Mouse (Mus musculus): ENCODE results near the gene Tapbpl.
A peak's percentile ranks its signal among the peaks of the same experiment; 100 is the strongest.

DNA sequence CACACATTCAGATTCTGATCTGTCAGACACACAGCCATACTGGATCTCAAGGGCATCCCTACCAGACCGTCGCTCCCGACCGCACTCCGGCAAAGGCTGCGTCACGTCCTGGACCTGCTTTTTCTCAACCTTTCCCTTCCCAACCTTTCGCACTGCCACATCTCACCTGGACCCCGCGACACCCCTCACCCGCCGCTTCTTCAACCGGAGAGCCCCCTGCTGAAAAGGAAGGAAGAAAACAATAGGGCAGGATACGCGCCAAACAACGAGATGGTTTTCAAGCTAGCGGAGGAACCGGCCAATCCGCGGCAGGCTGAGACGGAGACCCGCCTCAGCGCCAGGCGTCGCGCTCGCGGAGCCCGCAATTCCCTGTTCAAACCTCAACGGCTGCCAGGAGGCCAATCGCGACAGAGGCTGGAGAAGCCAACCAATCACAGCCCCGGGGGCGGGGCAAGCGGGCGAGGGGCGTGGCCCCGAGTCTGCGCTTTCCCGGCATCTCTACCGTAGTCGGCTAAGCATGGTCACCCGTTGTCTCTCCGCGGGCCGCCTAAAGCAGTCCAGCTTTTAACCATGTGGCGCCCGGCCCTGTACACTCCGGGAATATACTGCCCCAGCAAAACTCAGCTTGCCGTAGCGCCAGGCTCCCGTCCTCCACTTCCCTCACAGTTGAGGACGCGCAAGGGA is 40.2 kb downstream of the Tapbpl start, which contains the start of the genes Ncapd2 and Mrpl51:
- peak; percentile 46; the same call in 1 of the 2 replicates for TF ChIP-seq HCFC1 (IDR thresholded peaks at IDR 0.05; ENCODE audit: borderline replicate concordance, insufficient read depth, low read length)
- no peak for TF ChIP-seq ZC3H11A (IDR thresholded peaks at IDR 0.05; ENCODE audit: borderline replicate concordance, low read depth, low read length)
- peak; percentile 77; the same call in 1 of the 2 replicates for TF ChIP-seq CHD2 (IDR thresholded peaks at IDR 0.05; ENCODE audit: low read depth, low read length)
- TF ChIP-seq ZNF384 (IDR thresholded peaks at IDR 0.05; ENCODE audit: low read depth, low read length): no peak
